Mouse (Mus musculus) forebrain, embryonic 14.5 days (tissue): ENCODE data around the gene Pde11a. TPM values are rescaled to one million over a fixed set of nuclear protein-coding genes. Genes with fewer than 3 reads are reported as not detected.

Experiments
- ATAC-seq: fragments of 200-750 bp; cut with Nextera tagmentation; 2 replicates; pipeline ENCODE4 v1.8.0; 2017; ENCODE audit warnings: mild to moderate bottlenecking, moderate library complexity
- DNase-seq: peaks from one replicate; pipeline ENCODE4 v3.0.0-alpha.2; 2015; ENCODE audit warnings: low spot score
- H3K27ac ChIP-seq: fragments of 300-500 bp; sonication (generic); 2 replicates; pipeline ENCODE4 v1.5.1; 2014; ENCODE audit warnings: low read depth, mild to moderate bottlenecking, control low read depth, low read length, moderate library complexity
- H3K27me3 ChIP-seq: fragments of 300-500 bp; sonication (generic); replicated peaks from 2 replicates; pipeline ENCODE4 v1.6.1; 2014; ENCODE audit warnings: low read length, control low read depth, mixed read lengths; ENCODE audit not compliant: control insufficient read depth, insufficient read depth
- H3K36me3 ChIP-seq: fragments of 300-500 bp; sonication (generic); 2 replicates; pipeline ENCODE4 v1.6.1; 2014; ENCODE audit warnings: low read length, control low read depth; ENCODE audit not compliant: control insufficient read depth, insufficient read depth
- H3K4me1 ChIP-seq: fragments of 300-500 bp; sonication (generic); 2 replicates; pipeline ENCODE4 v1.6.1; 2014; ENCODE audit warnings: antibody characterized with exemption, low read length, control low read depth; ENCODE audit not compliant: control insufficient read depth, insufficient read depth
- H3K4me2 ChIP-seq: fragments of 300-500 bp; sonication (generic); 2 replicates; pipeline ENCODE4 v1.6.1; 2014; ENCODE audit warnings: mild to moderate bottlenecking, control low read depth, low read length
- H3K4me3 ChIP-seq: fragments of 300-500 bp; sonication (generic); 2 replicates; pipeline ENCODE4 v1.5.1; 2014; ENCODE audit warnings: low read depth, low read length, control low read depth
- H3K9ac ChIP-seq: fragments of 300-500 bp; sonication (generic); 2 replicates; pipeline ENCODE4 v1.6.1; 2014; ENCODE audit warnings: mild to moderate bottlenecking, low read length, control low read depth, moderate library complexity
- H3K9me3 ChIP-seq: fragments of 300-500 bp; sonication (generic); replicated peaks from 2 replicates; pipeline ENCODE4 v1.6.1; 2016; ENCODE audit warnings: low read length, control low read depth, mixed read lengths; ENCODE audit not compliant: control insufficient read depth
- WGBS: fragments of 180-500 bp; shearing (Covaris S2); extraction: QIAGEN DNeasy Blood & Tissue Kit; methylation state at CpG from one replicate; pipeline ENCODE4 v1.1.7; 2014; 5-methylcytosine and 5-hydroxymethylcytosine counted together
- polyA plus RNA-seq: library from polyadenylated mRNA; unstranded; fragments of >200 nt; fragmentation: Nextera tagmentation; extraction: Ambion mirVana; gene quantifications from 2 replicates; pipeline ENCODE4 v1.2.1, GENCODE M21; 2014

Gene Pde11a
- polyA plus RNA-seq, 1 experiment from 2014 or later: 0.14 TPM

- DNase-seq (no peak), ATAC-seq (no peak)
- H3K27me3 ChIP-seq: no peaks in the 10 kb centered on the region
- H3K9me3 ChIP-seq: no peaks in the 10 kb centered on the region
- no peaks in the 10 kb centered on the region for H3K4me1 ChIP-seq
- H3K4me3 ChIP-seq: no peak overlapping the region
- no peak overlapping the region for H3K27ac ChIP-seq
- H3K9ac ChIP-seq: no peak overlapping the region
- 32% methylated on average over 10 of the region's 10 CpGs for WGBS
- no peaks in the 10 kb centered on the region for H3K36me3 ChIP-seq
- no peak overlapping the region for H3K4me2 ChIP-seq
Measured at GRCm38 (mm10) chr2:76141136-76141535, 197.4 kb downstream of the Pde11a start.

- H3K4me2 ChIP-seq: no peak overlapping the region
- no peaks in the 10 kb centered on the region for H3K27me3 ChIP-seq
- no peak overlapping the region for H3K4me3 ChIP-seq
- no peak overlapping the region for H3K27ac ChIP-seq
- 80% methylated on average over 3 of the region's 3 CpGs for WGBS
- H3K4me1 ChIP-seq: no peaks in the 10 kb centered on the region
- H3K36me3 ChIP-seq: no peaks in the 10 kb centered on the region
- ATAC-seq (no peak), DNase-seq (no peak)
- H3K9me3 ChIP-seq: no peaks in the 10 kb centered on the region
- no peak overlapping the region for H3K9ac ChIP-seq
Measured at GRCm38 (mm10) chr2:76132983-76133382, 205.6 kb downstream of the Pde11a start.

- WGBS: 29% methylated on average over 12 of the region's 12 CpGs
Measured at GRCm38 (mm10) chr2:76129933-76130627, 208.5 kb downstream of the Pde11a start.

GRCm38 (mm10) chr2:76129058-76129437 is 209.5 kb downstream of the Pde11a start:
- no peaks in the 10 kb centered on the region for H3K36me3 ChIP-seq
- no peaks in the 10 kb centered on the region for H3K4me1 ChIP-seq
- 82% methylated on average over 8 of the region's 8 CpGs for WGBS
- DNase-seq: no peak
- H3K9ac ChIP-seq: no peak overlapping the region
- no peaks in the 10 kb centered on the region for H3K27me3 ChIP-seq
- H3K4me2 ChIP-seq: no peak overlapping the region
- no peak overlapping the region for H3K27ac ChIP-seq
- no peak for ATAC-seq
- no peaks in the 10 kb centered on the region for H3K9me3 ChIP-seq
- H3K4me3 ChIP-seq: no peak overlapping the region

More at GRCm38 (mm10) chr2:76129933-76130627, 208.5 kb downstream of the Pde11a start:
- Histone ChIP-seq H3K4me1 (no peaks in the 10 kb centered on the region), H3K9me3 (no peaks in the 10 kb centered on the region), H3K4me2 (no peak overlapping the region), H3K36me3 (no peaks in the 10 kb centered on the region), H3K9ac (no peak overlapping the region), H3K27me3 (no peaks in the 10 kb centered on the region), H3K4me3 (no peak overlapping the region), H3K27ac (no peak overlapping the region)
- peak; percentile 16 for DNase-seq
- peak; percentile 10; the same call in 1 of the 2 replicates for ATAC-seq

GRCm38 (mm10) chr2:76128105-76129057 is 210.2 kb downstream of the Pde11a start:
- WGBS: 70% methylated on average over 9 of the region's 9 CpGs
- H3K4me3 ChIP-seq: no peak overlapping the region
- H3K4me1 ChIP-seq: no peaks in the 10 kb centered on the region
- no peak overlapping the region for H3K4me2 ChIP-seq
- ATAC-seq: 0 out of 2 replicates have a peak, but pooled peaks have one; percentile 23
- no peaks in the 10 kb centered on the region for H3K36me3 ChIP-seq
- no peaks in the 10 kb centered on the region for H3K27me3 ChIP-seq
- no peak overlapping the region for H3K27ac ChIP-seq
- H3K9ac ChIP-seq: no peak overlapping the region
- no peak for DNase-seq
- H3K9me3 ChIP-seq: no peaks in the 10 kb centered on the region

GRCm38 (mm10) chr2:76126651-76127050 is 211.9 kb downstream of the Pde11a start:
- WGBS: 95% methylated on average over 6 of the region's 6 CpGs
- Histone ChIP-seq H3K27me3 (no peaks in the 10 kb centered on the region), H3K27ac (no peak overlapping the region), H3K9ac (no peak overlapping the region), H3K36me3 (no peaks in the 10 kb centered on the region), H3K4me3 (no peak overlapping the region), H3K4me1 (no peaks in the 10 kb centered on the region), H3K4me2 (no peak overlapping the region), H3K9me3 (no peaks in the 10 kb centered on the region)
- ATAC-seq (no peak), DNase-seq (no peak)

- H3K4me1 ChIP-seq: no peaks in the 10 kb centered on the region
- H3K27me3 ChIP-seq: no peaks in the 10 kb centered on the region
- H3K4me3 ChIP-seq: no peak overlapping the region
- DNase-seq (peak; percentile 65), ATAC-seq (peak; percentile 52; the same call in 1 of the 2 replicates)
- 81% methylated on average over 6 of the region's 6 CpGs for WGBS
- no peak overlapping the region for H3K27ac ChIP-seq
- H3K9ac ChIP-seq: no peak overlapping the region
- H3K36me3 ChIP-seq: no peaks in the 10 kb centered on the region
- H3K4me2 ChIP-seq: no peak overlapping the region
- no peaks in the 10 kb centered on the region for H3K9me3 ChIP-seq
Measured at GRCm38 (mm10) chr2:76124821-76125220, 213.8 kb downstream of the Pde11a start.

GRCm38 (mm10) chr2:76122167-76122566 is 216.4 kb downstream of the Pde11a start:
- H3K36me3 ChIP-seq: no peaks in the 10 kb centered on the region
- no peak overlapping the region for H3K27ac ChIP-seq
- DNase-seq: no peak
- H3K9me3 ChIP-seq: no peaks in the 10 kb centered on the region
- no peak overlapping the region for H3K4me2 ChIP-seq
- H3K9ac ChIP-seq: no peak overlapping the region
- no peak overlapping the region for H3K4me3 ChIP-seq
- no peaks in the 10 kb centered on the region for H3K4me1 ChIP-seq
- WGBS: 94% methylated on average over 6 of the region's 6 CpGs
- H3K27me3 ChIP-seq: no peaks in the 10 kb centered on the region
- ATAC-seq: no peak

- no peak overlapping the region for H3K27ac ChIP-seq
- no peaks in the 10 kb centered on the region for H3K9me3 ChIP-seq
- ATAC-seq (no peak), DNase-seq (no peak)
- H3K4me1 ChIP-seq: no peaks in the 10 kb centered on the region
- no peak overlapping the region for H3K4me3 ChIP-seq
- no peak overlapping the region for H3K4me2 ChIP-seq
- H3K27me3 ChIP-seq: no peaks in the 10 kb centered on the region
- 59% methylated on average over 2 of the region's 2 CpGs for WGBS
- no peaks in the 10 kb centered on the region for H3K36me3 ChIP-seq
- no peak overlapping the region for H3K9ac ChIP-seq
Measured at GRCm38 (mm10) chr2:76119848-76120247, 218.7 kb downstream of the Pde11a start.
